In genomic region chr17:9428374-9428994, GRCm38 (mm10) we compare ENCODE assay signal across 8 mouse cellular contexts. TPM values are rescaled to one million over a fixed set of nuclear protein-coding genes. Genes with fewer than 3 reads are reported as not detected.
A peak's percentile ranks its signal among the peaks of the same experiment; 100 is the strongest.
DNase-seq lines count a peak whose midpoint lies in the region; ATAC-seq lines count a peak whose summit lies in the region.
"Had no signal": no experiment of that assay in that cellular context is flagged by ENCODE, and none has a peak within 500 bp of the region (broad histone marks: within the 10 kb centered on the region; RNA-seq: fewer than 3 reads in every experiment).

No protein-coding gene starts in this region.

- H3K27ac ChIP-seq in hindbrain, embryonic 14.5 days = peak overlapping the region; percentile 58
- H3K27ac ChIP-seq in midbrain, embryonic 14.5 days (replicated peaks; ENCODE audit: low read depth, low read length) = peak overlapping the region; percentile 60
- H3K27ac ChIP-seq: midbrain, embryonic 12.5 days had no signal

- H3K9ac ChIP-seq in hindbrain, embryonic 14.5 days = no peak overlapping the region
- H3K9ac ChIP-seq in midbrain, embryonic 14.5 days (replicated peaks; ENCODE audit: low read length) = no peak overlapping the region
- H3K9ac ChIP-seq: midbrain, embryonic 12.5 days had no signal

- ATAC-seq in hindbrain, embryonic 14.5 days (ENCODE audit: low FRiP score) = peak; percentile 24; the same call in 1 of the 2 replicates
- ATAC-seq in midbrain, embryonic 14.5 days (ENCODE audit: low FRiP score, low TSS enrichment) = no peak

- H3K4me2 ChIP-seq in hindbrain, embryonic 14.5 days (replicated peaks) = no peak overlapping the region
- no peak overlapping the region for H3K4me2 ChIP-seq in midbrain, embryonic 14.5 days (ENCODE audit: low read length)
- H3K4me2 ChIP-seq: midbrain, embryonic 12.5 days had no signal

- H3K27me3 ChIP-seq in hindbrain, embryonic 14.5 days (ENCODE audit: control insufficient read depth, insufficient read depth, low read length) = no peaks in the 10 kb centered on the region
- H3K27me3 ChIP-seq in midbrain, embryonic 14.5 days (ENCODE audit: control insufficient read depth, insufficient read depth, low read length) = no peaks in the 10 kb centered on the region
- H3K27me3 ChIP-seq: midbrain, embryonic 12.5 days had no signal

- peaks cover 10% of the 10 kb centered on the region for H3K4me1 ChIP-seq in hindbrain, embryonic 14.5 days (replicated peaks; ENCODE audit: control insufficient read depth, insufficient read depth, low read length)
- H3K4me1 ChIP-seq in midbrain, embryonic 14.5 days (ENCODE audit: control insufficient read depth, insufficient read depth, low read length) = peaks cover 4% of the 10 kb centered on the region; the same call in 1 of the 2 replicates

- H3K36me3 ChIP-seq in hindbrain, embryonic 14.5 days (replicated peaks; ENCODE audit: control insufficient read depth, insufficient read depth) = no peaks in the 10 kb centered on the region
- H3K36me3 ChIP-seq in midbrain, embryonic 14.5 days (ENCODE audit: control insufficient read depth, insufficient read depth, low read length) = no peaks in the 10 kb centered on the region
- H3K36me3 ChIP-seq: midbrain, embryonic 12.5 days had no signal

- 0 out of 2 replicates have a peak, but pooled peaks cover 2% of the 10 kb centered on the region for H3K9me3 ChIP-seq in hindbrain, embryonic 14.5 days (ENCODE audit: control insufficient read depth, low read length)
- H3K9me3 ChIP-seq in midbrain, embryonic 14.5 days (ENCODE audit: control insufficient read depth, low read length) = peaks cover 2% of the 10 kb centered on the region; the same call in 1 of the 2 replicates
- H3K9me3 ChIP-seq: midbrain, embryonic 12.5 days had no signal

- WGBS in hindbrain, embryonic 14.5 days = 46% methylated on average over 7 of the region's 7 CpGs
- 62% methylated on average over 7 of the region's 7 CpGs for WGBS in midbrain, embryonic 14.5 days

- peak; percentile 76 for DNase-seq in brain, adult 2 months (ENCODE audit: low read depth, low spot score)
- peak; percentile 56 to 59 for DNase-seq in cerebellum, postnatal 10 days
- DNase-seq in hindbrain, embryonic 14.5 days (ENCODE audit: low spot score) = peak; percentile 59
- DNase-seq in midbrain, embryonic 14.5 days = peak; percentile 62
- no peak for DNase-seq in heart, adult 9 months (ENCODE audit: low spot score in 2 of 2)
- DNase-seq in lung, postnatal 4 days = no peak
- DNase-seq in thymus, postnatal 14 days = no peak

- no peak overlapping the region for H3K4me3 ChIP-seq in hindbrain, embryonic 14.5 days (replicated peaks; ENCODE audit: low read length)
- H3K4me3 ChIP-seq in midbrain, embryonic 14.5 days (replicated peaks; ENCODE audit: low read depth, low read length) = no peak overlapping the region
- H3K4me3 ChIP-seq: midbrain, embryonic 12.5 days had no signal

RNA-seq across cellular contexts. Expression of gene Gm17728, which starts 6.6 kb away (rescaled TPM):
- polyA plus RNA-seq in hindbrain, embryonic 14.5 days (2014; fragmentation: Nextera tagmentation; extraction: Ambion mirVana) = not detected in 2 replicates
- polyA plus RNA-seq in midbrain, embryonic 14.5 days (2014; fragmentation: Nextera tagmentation; extraction: Ambion mirVana) = not detected in 2 replicates
- polyA plus RNA-seq: midbrain, embryonic 12.5 days had no signal

Comparison
In these comparisons a context has a peak if more than half of its experiments do, and no peak if none do; other contexts are left out.
1. DNase-seq: peak in brain, adult 2 months (single experiment), cerebellum, postnatal 10 days (2 of 2), hindbrain, embryonic 14.5 days (single experiment) and midbrain, embryonic 14.5 days (single experiment); none in heart, adult 9 months (0 of 2), lung, postnatal 4 days (0 of 2) and thymus, postnatal 14 days (single experiment).